Mouse (Mus musculus) v-Abl transformed pro-B cells (cell line): Measurements from ENCODE around the gene Tmem132d.

ENCODE experiments used
- in situ Hi-C, 2 experiments: fragments of 400-800 bp; cut with MboI; formaldehyde crosslinking; loops; one replicate each; pipeline ENCODE4 v1.15.1; 2025; ENCODE audit not compliant: unreplicated experiment in 2 of 2

Gene Tmem132d

GRCm38 (mm10) chr5:127952800-127953199, 480.1 kb downstream of the Tmem132d start:
- in situ Hi-C loops, result no loop called here

- in situ Hi-C loops, result no loop called here
Measured at GRCm38 (mm10) chr5:127950574-127950973, 482.3 kb downstream of the Tmem132d start.

GRCm38 (mm10) chr5:127947275-127947674, 485.6 kb downstream of the Tmem132d start:
- in situ Hi-C loops, result loop anchor here in 1 of 2 experiments (25.0 kb wide), 1 partner anchor 385 kb away; no protein-coding TSS in a partner anchor

GRCm38 (mm10) chr5:127942171-127942570, 490.7 kb downstream of the Tmem132d start:
- in situ Hi-C loops, result loop anchor here in 1 of 2 experiments (25.0 kb wide), 1 partner anchor 380 kb away; no protein-coding TSS in a partner anchor

GRCm38 (mm10) chr5:127937914-127938313, 495.0 kb downstream of the Tmem132d start:
- in situ Hi-C loops, result loop anchor here in 1 of 2 experiments (25.0 kb wide), 1 partner anchor 376 kb away; no protein-coding TSS in a partner anchor

GRCm38 (mm10) chr5:127929687-127930086, 503.2 kb downstream of the Tmem132d start:
- in situ Hi-C loops, result loop anchor here in 1 of 2 experiments (25.0 kb wide), 1 partner anchor 367 kb away; no protein-coding TSS in a partner anchor

- in situ Hi-C loops, result loop anchor here in 1 of 2 experiments (25.0 kb wide), 1 partner anchor 364 kb away; no protein-coding TSS in a partner anchor
Measured at GRCm38 (mm10) chr5:127926686-127927085, 506.2 kb downstream of the Tmem132d start.

GRCm38 (mm10) chr5:127924106-127924505, 508.8 kb downstream of the Tmem132d start:
- in situ Hi-C loops, result no loop called here

GRCm38 (mm10) chr5:127919171-127919570, 513.7 kb downstream of the Tmem132d start:
- in situ Hi-C loops, result no loop called here

- in situ Hi-C loops, result no loop called here
Measured at GRCm38 (mm10) chr5:127918376-127918775, 514.5 kb downstream of the Tmem132d start.

GRCm38 (mm10) chr5:127914157-127914556, 518.7 kb downstream of the Tmem132d start:
- in situ Hi-C loops, result no loop called here

GRCm38 (mm10) chr5:127911603-127912002, 521.3 kb downstream of the Tmem132d start:
- in situ Hi-C loops, result no loop called here

- in situ Hi-C loops, result no loop called here
Measured at GRCm38 (mm10) chr5:127910356-127910755, 522.5 kb downstream of the Tmem132d start.

- in situ Hi-C loops, result no loop called here
Measured at GRCm38 (mm10) chr5:127895176-127895575, 537.7 kb downstream of the Tmem132d start.

- in situ Hi-C loops, result no loop called here
Measured at GRCm38 (mm10) chr5:127885566-127886505, 547.0 kb downstream of the Tmem132d start.

GRCm38 (mm10) chr5:127883021-127883420, 549.9 kb downstream of the Tmem132d start:
- in situ Hi-C loops, result no loop called here

GRCm38 (mm10) chr5:127874461-127874860, 558.4 kb downstream of the Tmem132d start:
- in situ Hi-C loops, result no loop called here

GRCm38 (mm10) chr5:127865157-127865556, 567.7 kb downstream of the Tmem132d start:
- in situ Hi-C loops, result no loop called here

GRCm38 (mm10) chr5:127859719-127860118, 573.2 kb downstream of the Tmem132d start:
- in situ Hi-C loops, result no loop called here

GRCm38 (mm10) chr5:127852305-127852704, 580.6 kb downstream of the Tmem132d start:
- in situ Hi-C loops, result no loop called here

- in situ Hi-C loops, result no loop called here
Measured at GRCm38 (mm10) chr5:127831791-127832190, 601.1 kb downstream of the Tmem132d start.

GRCm38 (mm10) chr5:127830831-127831230, 602.0 kb downstream of the Tmem132d start:
- in situ Hi-C loops, result no loop called here
